Mouse (Mus musculus): ENCODE measurements around the gene Anapc16. TPM values are rescaled to one million over a fixed set of nuclear protein-coding genes. Genes with fewer than 3 reads are reported as not detected.

The Anapc16 gene
- total and polyA plus RNA-seq, 3 experiments = 53.7 to 61.5 TPM; not detected in 1

DNA sequence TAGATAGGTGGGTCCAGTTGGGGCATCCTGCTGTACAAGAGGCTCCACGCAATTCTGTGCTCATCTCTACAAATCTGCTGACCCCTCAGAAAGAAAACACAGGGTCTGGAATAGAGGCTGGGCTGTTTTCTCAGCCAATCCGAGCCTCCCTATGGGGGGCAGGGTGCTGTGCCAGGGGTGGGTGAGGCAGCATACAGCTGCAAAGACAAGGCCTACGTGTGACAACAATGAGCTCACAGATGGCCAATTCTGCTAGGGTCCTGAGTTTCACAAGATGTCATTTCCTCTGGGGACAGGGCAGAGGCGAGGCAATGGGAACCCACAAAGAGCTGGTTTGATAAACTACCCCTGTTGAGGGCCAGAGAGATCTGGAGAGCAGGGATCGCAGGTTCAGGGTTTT, 44.5 kb downstream of the Anapc16 start:
- no peak for DNase-seq (ENCODE audit: low read depth, low spot score)
- H3K79me2 ChIP-seq (ENCODE audit: control insufficient read depth, insufficient read depth, low read length, poor library complexity) = no peaks in the 10 kb centered on the region
- H3K27ac ChIP-seq (ENCODE audit: control insufficient read depth, low read depth, low read length) = no peak overlapping the region
- H3K4me3 ChIP-seq (ENCODE audit: control insufficient read depth in 1 of 2, insufficient read depth in 1 of 2, low read depth in 2 of 2, low read length in 2 of 2) = no peak overlapping the region
- no peaks in the 10 kb centered on the region for H3K9me3 ChIP-seq (replicated peaks; ENCODE audit: insufficient read depth, low read length)
- no peak overlapping the region for H3K9ac ChIP-seq (ENCODE audit: control insufficient read depth, low read depth, low read length, poor library complexity, severe bottlenecking)
- peaks cover 0 to 4% of the 10 kb centered on the region in 2 experiments; a peak in 3 of 4 replicates for H3K4me1 ChIP-seq (ENCODE audit: control insufficient read depth in 1 of 2, insufficient read depth in 2 of 2, low read length in 2 of 2)
- TF ChIP-seq MXI1 (IDR thresholded peaks at IDR 0.05; ENCODE audit: low read depth, low read length) = no peak
- no peak for TF ChIP-seq ZNF384 (IDR thresholded peaks at IDR 0.05; ENCODE audit: low read depth, low read length)
- no peak for TF ChIP-seq KAT2A (conservative IDR thresholded peaks at IDR 0.05; ENCODE audit: low read depth, low read length)
- TF ChIP-seq USF1 (IDR thresholded peaks at IDR 0.05; ENCODE audit: low read depth, low read length) = no peak
- no peak for TF ChIP-seq UBTF (IDR thresholded peaks at IDR 0.05; ENCODE audit: borderline replicate concordance, insufficient read depth, low read depth, low read length)
- TF ChIP-seq ZMIZ1 (IDR thresholded peaks at IDR 0.05; ENCODE audit: low read depth, low read length) = no peak
- TF ChIP-seq MAFK (IDR thresholded peaks at IDR 0.05; ENCODE audit: borderline replicate concordance, low read depth, low read length) = no peak
- TF ChIP-seq RAD21 (IDR thresholded peaks at IDR 0.05; ENCODE audit: low read depth, low read length) = no peak
- no peak for TF ChIP-seq USF2 (IDR thresholded peaks at IDR 0.05; ENCODE audit: borderline replicate concordance in 1 of 2, insufficient read depth in 1 of 2, low read depth in 1 of 2, low read length in 2 of 2)
- no peak for TF ChIP-seq SIN3A (IDR thresholded peaks at IDR 0.05; ENCODE audit: low read length)
- TF ChIP-seq POLR2A (IDR thresholded peaks at IDR 0.05; ENCODE audit: control insufficient read depth in 1 of 2, insufficient read depth in 1 of 2, low read depth in 1 of 2, low read length in 2 of 2, poor library complexity in 1 of 2) = no peak
- no peak for TF ChIP-seq SMC3 (IDR thresholded peaks at IDR 0.05; ENCODE audit: low read depth, low read length)
- no peak for TF ChIP-seq ZC3H11A (IDR thresholded peaks at IDR 0.05; ENCODE audit: low read depth, low read length)
- TF ChIP-seq ETS1 (IDR thresholded peaks at IDR 0.05; ENCODE audit: low read depth, low read length) = no peak
- no peak for TF ChIP-seq TCF12 (IDR thresholded peaks at IDR 0.05; ENCODE audit: low read depth, low read length)
- TF ChIP-seq POLR2AphosphoS5 (IDR thresholded peaks at IDR 0.05; ENCODE audit: borderline replicate concordance, low read depth, low read length) = no peak
- no peak for TF ChIP-seq TBP (IDR thresholded peaks at IDR 0.05; ENCODE audit: low read depth, low read length)
- TF ChIP-seq ELF1 (IDR thresholded peaks at IDR 0.05; ENCODE audit: low read depth, low read length) = no peak
- no peak for TF ChIP-seq CHD2 (IDR thresholded peaks at IDR 0.05; ENCODE audit: low read length)
- TF ChIP-seq MYC (IDR thresholded peaks at IDR 0.05; ENCODE audit: low read depth, low read length) = no peak
- H3K36me3 ChIP-seq (ENCODE audit: control insufficient read depth in 1 of 2, insufficient read depth in 2 of 2, low read length in 2 of 2) = peaks cover 0 to 4% of the 10 kb centered on the region in 2 experiments; a peak in 1 of 4 replicates
- H3K27me3 ChIP-seq (ENCODE audit: control insufficient read depth in 1 of 2, insufficient read depth in 2 of 2, low read length in 2 of 2) = peaks cover 0 to 6% of the 10 kb centered on the region in 2 experiments

Measured in MEL (cell line).